Mouse (Mus musculus): ENCODE measurements around the gene Cacna1i. TPM values are rescaled to one million over a fixed set of nuclear protein-coding genes. Genes with fewer than 3 reads are reported as not detected.

Cacna1i gene
- polyA plus RNA-seq, 1 experiment from 2014 or later, result 0.03 TPM

DNA sequence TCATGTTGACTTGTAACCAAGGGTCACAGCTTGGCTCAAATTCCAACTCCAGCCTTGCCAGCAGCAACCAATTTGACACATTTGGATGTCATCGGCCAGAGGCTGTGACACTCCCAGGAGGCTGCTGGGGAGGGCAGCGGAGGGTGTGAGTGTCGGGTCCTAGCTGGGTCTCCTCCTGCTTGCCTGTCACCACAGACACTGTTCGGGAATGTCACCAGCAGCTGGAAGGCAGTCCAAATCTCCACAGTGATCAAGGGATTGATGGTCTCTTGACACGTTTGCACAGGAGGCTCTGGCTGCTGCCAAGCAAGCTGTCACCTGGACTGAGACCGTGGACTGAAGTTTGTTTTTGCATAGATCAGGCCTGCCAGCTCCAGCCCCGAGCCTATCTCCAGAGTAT is 123.6 kb downstream of the Cacna1i start:
- Histone ChIP-seq H3K27me3 (no peaks in the 10 kb centered on the region), H3K36me3 (no peaks in the 10 kb centered on the region), H3K27ac (replicated peaks) (no peak overlapping the region), H3K4me1 (0 out of 2 replicates have a peak, but pooled peaks cover 5% of the 10 kb centered on the region), H3K9ac (no peak overlapping the region), H3K9me3 (replicated peaks) (no peaks in the 10 kb centered on the region), H3K4me2 (replicated peaks) (no peak overlapping the region), H3K4me3 (replicated peaks) (no peak overlapping the region)
- no peak for ATAC-seq (ENCODE audit: insufficient number of reproducible peaks, low FRiP score, low TSS enrichment, low read depth)
- WGBS, result 68% methylated on average over 7 of the region's 7 CpGs

DNA sequence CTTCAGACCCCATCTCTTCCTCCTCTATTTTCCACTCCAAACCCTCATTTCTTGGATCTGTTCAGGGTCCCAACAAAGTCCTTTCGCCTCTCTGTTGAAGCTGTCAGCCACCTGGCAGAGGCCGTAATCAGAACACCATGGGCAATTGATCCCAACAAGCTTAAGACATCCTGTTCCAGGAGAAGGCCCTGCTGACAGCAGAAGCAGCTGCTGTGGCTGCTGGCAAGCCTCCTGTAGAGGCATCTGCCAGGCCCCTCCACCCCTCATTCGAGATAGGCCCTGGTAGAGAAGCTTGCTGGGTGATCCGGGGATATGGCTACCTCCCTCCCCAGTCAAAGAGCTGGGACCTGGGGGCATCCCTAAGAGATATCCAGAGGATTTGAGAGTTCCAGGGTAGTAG is 126.0 kb downstream of the Cacna1i start:
- H3K4me1 ChIP-seq, result 0 out of 2 replicates have a peak, but pooled peaks cover under 1% of the 10 kb centered on the region
- 74% methylated on average over 4 of the region's 4 CpGs for WGBS
- no peak overlapping the region for H3K4me2 ChIP-seq (replicated peaks)
- no peak overlapping the region for H3K27ac ChIP-seq (replicated peaks)
- H3K9me3 ChIP-seq (replicated peaks), result no peaks in the 10 kb centered on the region
- H3K9ac ChIP-seq, result no peak overlapping the region
- no peak overlapping the region for H3K4me3 ChIP-seq (replicated peaks)
- no peaks in the 10 kb centered on the region for H3K36me3 ChIP-seq
- ATAC-seq (ENCODE audit: insufficient number of reproducible peaks, low FRiP score, low TSS enrichment, low read depth), result no peak
- H3K27me3 ChIP-seq, result no peaks in the 10 kb centered on the region

DNA sequence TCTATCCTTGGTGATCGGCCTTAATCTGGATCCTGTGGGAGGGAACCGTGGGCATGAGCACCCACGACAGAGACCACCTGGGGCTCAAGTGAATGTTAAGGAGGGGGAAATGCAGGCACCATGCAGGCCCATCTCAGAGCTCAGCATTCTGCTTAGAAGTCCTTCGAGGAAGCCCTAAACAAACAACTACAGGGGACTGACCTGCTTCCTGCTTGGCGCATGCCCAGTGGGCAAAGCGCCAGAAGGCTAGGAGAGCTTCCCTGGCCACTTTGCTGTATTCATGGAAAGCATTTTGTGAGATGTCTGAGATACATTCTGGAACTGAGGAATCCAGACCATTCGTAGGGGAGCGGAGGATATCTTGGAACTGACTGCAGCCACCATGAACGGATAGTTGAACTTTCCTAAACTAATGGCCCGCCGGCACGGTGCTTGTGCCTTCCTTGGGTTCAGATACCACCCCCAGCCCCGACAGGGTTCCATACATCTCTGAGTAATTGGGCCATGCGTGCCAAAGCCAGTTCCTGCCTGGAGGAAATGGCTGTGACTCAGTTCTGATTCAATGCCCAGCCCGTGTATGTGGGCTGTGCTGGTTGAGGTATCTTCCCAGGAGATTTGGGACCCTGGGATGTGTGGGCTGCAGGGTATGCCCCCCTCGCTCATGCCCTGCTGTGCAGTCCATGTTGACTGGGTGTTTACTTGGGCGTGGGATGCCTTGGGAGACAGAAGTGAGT is 127.1 kb downstream of the Cacna1i start:
- Histone ChIP-seq H3K9me3 (replicated peaks) (no peaks in the 10 kb centered on the region), H3K36me3 (no peaks in the 10 kb centered on the region), H3K27me3 (no peaks in the 10 kb centered on the region), H3K27ac (replicated peaks) (no peak overlapping the region), H3K4me2 (replicated peaks) (no peak overlapping the region), H3K4me3 (replicated peaks) (no peak overlapping the region), H3K4me1 (no peaks in the 10 kb centered on the region), H3K9ac (no peak overlapping the region)
- 78% methylated on average over 17 of the region's 17 CpGs for WGBS
- ATAC-seq (ENCODE audit: insufficient number of reproducible peaks, low FRiP score, low TSS enrichment, low read depth), result no peak

DNA sequence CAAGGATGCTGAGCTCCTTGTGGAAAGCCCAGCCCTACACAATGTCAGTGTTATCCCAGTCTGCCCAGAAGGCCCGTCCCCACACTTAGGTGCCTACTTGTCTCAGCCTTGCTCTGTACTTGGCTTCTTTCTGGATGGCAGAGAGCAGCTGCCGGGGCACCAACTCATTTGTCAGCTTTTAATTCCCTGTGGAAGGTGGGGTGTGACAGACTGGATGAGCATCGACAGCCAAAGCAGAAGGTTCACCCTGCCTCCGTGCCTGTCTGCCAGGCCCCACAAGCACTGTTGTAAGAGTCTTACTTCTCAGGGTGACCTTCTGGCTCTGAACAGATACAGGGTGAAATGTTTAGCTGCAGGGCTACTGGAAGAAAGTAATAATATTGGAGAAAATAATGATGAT is 128.1 kb downstream of the Cacna1i start:
- no peak overlapping the region for H3K9ac ChIP-seq
- H3K27ac ChIP-seq (replicated peaks), result no peak overlapping the region
- no peaks in the 10 kb centered on the region for H3K9me3 ChIP-seq (replicated peaks)
- H3K4me2 ChIP-seq (replicated peaks), result no peak overlapping the region
- H3K4me3 ChIP-seq (replicated peaks), result no peak overlapping the region
- ATAC-seq (ENCODE audit: insufficient number of reproducible peaks, low FRiP score, low TSS enrichment, low read depth), result no peak
- WGBS, result 78% methylated on average over 4 of the region's 4 CpGs
- no peaks in the 10 kb centered on the region for H3K27me3 ChIP-seq
- no peaks in the 10 kb centered on the region for H3K4me1 ChIP-seq
- H3K36me3 ChIP-seq, result no peaks in the 10 kb centered on the region

DNA sequence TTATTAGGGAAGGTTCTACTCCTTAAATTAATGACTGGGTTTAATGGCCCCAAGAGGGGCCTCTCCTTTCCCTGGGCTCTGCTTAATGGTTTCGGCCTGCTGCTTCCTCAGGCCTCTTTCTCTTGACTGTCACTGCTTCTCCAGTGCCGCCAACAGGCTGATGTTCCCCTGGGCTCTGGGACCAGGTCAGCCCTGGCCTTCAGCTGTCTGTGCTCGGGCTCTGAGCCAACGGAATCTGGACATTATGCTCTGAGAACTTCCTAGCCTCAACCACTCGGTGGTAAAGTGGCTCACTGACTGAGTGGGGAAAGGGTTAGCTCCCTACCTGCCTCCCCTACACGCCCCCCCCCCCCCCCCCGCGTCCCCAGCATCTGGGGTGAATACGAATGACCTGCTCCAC is 130.0 kb downstream of the Cacna1i start:
- WGBS, result 58% methylated on average over 8 of the region's 9 CpGs
- no peak for ATAC-seq (ENCODE audit: insufficient number of reproducible peaks, low FRiP score, low TSS enrichment, low read depth)
- H3K27me3 ChIP-seq, result no peaks in the 10 kb centered on the region
- no peak overlapping the region for H3K4me2 ChIP-seq (replicated peaks)
- H3K27ac ChIP-seq (replicated peaks), result no peak overlapping the region
- H3K4me3 ChIP-seq (replicated peaks), result no peak overlapping the region
- no peaks in the 10 kb centered on the region for H3K9me3 ChIP-seq (replicated peaks)
- no peaks in the 10 kb centered on the region for H3K4me1 ChIP-seq
- H3K9ac ChIP-seq, result no peak overlapping the region
- H3K36me3 ChIP-seq, result no peaks in the 10 kb centered on the region

DNA sequence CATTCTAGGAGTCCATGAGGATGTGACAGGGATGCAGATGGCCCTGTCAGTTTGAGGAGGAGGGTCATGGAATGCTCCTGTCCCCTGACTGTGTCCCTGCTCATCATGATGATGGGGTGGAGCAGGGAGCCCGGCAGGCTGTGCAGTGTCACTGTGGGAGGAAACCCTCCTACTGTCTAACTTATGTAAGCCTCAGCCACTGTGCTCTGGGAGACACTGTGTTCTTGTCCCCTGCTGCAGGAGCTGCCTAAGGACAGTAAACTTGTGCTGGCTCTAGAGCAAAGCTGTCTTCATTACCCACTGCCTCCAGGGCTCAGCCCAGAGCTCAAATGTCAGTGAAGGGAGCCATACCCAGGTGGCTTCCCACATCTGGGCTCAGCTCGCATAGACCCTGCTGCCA is 131.1 kb downstream of the Cacna1i start:
- no peak overlapping the region for H3K27ac ChIP-seq (replicated peaks)
- H3K9ac ChIP-seq, result no peak overlapping the region
- H3K4me2 ChIP-seq (replicated peaks), result no peak overlapping the region
- H3K36me3 ChIP-seq, result no peaks in the 10 kb centered on the region
- WGBS, result 47% methylated on average over 2 of the region's 2 CpGs
- no peaks in the 10 kb centered on the region for H3K27me3 ChIP-seq
- no peaks in the 10 kb centered on the region for H3K4me1 ChIP-seq
- H3K9me3 ChIP-seq (replicated peaks), result no peaks in the 10 kb centered on the region
- no peak overlapping the region for H3K4me3 ChIP-seq (replicated peaks)
- ATAC-seq (ENCODE audit: insufficient number of reproducible peaks, low FRiP score, low TSS enrichment, low read depth), result no peak

DNA sequence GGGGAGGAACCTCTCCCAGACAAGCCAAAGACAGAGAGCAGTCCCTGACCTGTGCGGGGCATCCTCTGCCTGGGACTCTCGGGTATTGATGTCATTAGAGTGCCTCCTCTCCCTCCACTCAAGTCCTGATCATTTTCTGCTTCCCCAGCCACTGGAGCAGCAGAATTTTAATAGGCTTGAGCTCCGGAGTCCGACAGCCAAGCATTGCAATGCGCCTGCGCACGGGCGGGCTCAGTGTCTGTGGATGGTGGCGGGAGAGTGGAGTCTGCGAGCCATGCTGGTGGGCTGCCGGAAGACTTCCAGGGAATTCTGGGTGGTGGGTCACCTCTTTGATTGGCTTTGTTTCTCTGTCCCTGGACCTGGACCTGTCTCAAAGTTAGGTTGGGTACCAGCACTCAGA is 143.3 kb downstream of the Cacna1i start:
- Histone ChIP-seq H3K36me3 (no peaks in the 10 kb centered on the region), H3K4me3 (replicated peaks) (no peak overlapping the region), H3K9me3 (replicated peaks) (no peaks in the 10 kb centered on the region), H3K27me3 (no peaks in the 10 kb centered on the region), H3K4me2 (replicated peaks) (no peak overlapping the region), H3K4me1 (no peaks in the 10 kb centered on the region), H3K27ac (replicated peaks) (no peak overlapping the region), H3K9ac (no peak overlapping the region)
- WGBS, result 77% methylated on average over 11 of the region's 11 CpGs
- no peak for ATAC-seq (ENCODE audit: insufficient number of reproducible peaks, low FRiP score, low TSS enrichment, low read depth)

DNA sequence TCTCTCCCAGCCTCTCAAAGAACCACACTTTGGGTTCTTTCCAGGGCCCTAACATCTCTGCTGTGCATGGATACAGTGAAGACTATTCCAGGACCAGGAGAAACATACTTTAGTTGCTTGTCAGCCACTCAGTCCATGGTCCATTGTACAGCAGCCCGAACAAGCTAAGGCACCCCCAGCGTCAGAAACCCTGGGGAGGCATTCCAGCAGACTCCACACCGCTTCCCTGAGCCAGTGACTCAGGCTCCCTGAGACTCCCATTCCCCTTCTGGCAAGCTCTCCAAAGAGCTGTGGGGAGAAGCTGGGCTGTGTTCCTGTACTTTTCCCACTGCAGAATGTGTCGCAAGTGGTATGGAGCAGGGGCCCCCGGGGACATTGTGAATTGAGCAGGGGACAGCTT is 149.9 kb downstream of the Cacna1i start:
- Histone ChIP-seq H3K9me3 (replicated peaks) (no peaks in the 10 kb centered on the region), H3K36me3 (no peaks in the 10 kb centered on the region), H3K4me1 (peaks cover 11% of the 10 kb centered on the region), H3K4me3 (replicated peaks) (no peak overlapping the region), H3K4me2 (replicated peaks) (no peak overlapping the region), H3K27me3 (0 out of 2 replicates have a peak, but pooled peaks cover 4% of the 10 kb centered on the region), H3K27ac (replicated peaks) (no peak overlapping the region), H3K9ac (no peak overlapping the region)
- 67% methylated on average over 5 of the region's 5 CpGs for WGBS
- no peak for ATAC-seq (ENCODE audit: insufficient number of reproducible peaks, low FRiP score, low TSS enrichment, low read depth)

DNA sequence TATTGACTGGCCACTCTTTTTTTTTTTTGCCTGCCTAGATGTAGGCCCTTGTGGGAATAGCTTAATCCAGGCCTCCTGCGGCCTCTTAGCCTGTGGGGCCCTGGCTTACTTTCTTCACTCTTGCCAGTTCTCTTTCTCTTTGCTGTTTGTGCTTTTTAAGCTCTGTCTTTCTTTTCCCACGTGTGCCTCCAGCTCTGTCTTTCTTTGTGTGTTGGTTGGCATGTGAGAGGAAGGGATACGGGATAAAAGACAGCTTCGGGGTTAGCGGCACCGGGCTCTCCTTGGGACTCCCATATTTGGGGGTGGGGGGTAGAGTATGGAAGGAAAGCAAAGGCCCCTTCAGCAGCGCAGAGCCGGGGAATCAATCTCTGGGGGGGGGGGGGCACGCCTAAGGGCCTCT is 151.0 kb downstream of the Cacna1i start:
- Histone ChIP-seq H3K9me3 (replicated peaks) (no peaks in the 10 kb centered on the region), H3K27me3 (0 out of 2 replicates have a peak, but pooled peaks cover 4% of the 10 kb centered on the region), H3K36me3 (no peaks in the 10 kb centered on the region), H3K4me3 (replicated peaks) (no peak overlapping the region), H3K27ac (replicated peaks) (no peak overlapping the region), H3K4me1 (peaks cover 11% of the 10 kb centered on the region), H3K9ac (no peak overlapping the region), H3K4me2 (replicated peaks) (no peak overlapping the region)
- 68% methylated on average over 9 of the region's 9 CpGs for WGBS
- no peak for ATAC-seq (ENCODE audit: insufficient number of reproducible peaks, low FRiP score, low TSS enrichment, low read depth)

DNA sequence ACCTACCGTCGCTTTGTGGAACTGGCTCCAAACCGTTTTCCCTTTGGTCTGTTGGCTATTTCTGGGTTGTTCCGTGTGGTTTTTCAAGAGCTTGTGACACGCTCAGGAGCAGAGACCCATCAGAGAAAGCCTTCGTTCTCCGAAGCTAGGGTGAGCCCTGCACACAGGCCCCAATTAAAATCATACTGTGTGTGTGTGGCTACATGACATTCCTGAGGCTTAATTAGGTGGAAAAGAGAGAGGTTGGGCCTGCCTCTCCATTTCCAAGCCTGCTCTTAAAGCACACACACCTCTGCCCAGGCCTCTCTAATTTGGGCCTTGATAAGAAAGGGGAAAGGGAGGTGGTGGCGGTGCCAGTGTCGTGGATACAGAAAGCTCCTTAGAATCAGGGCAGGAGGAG is 151.4 kb downstream of the Cacna1i start:
- Histone ChIP-seq H3K9me3 (replicated peaks) (no peaks in the 10 kb centered on the region), H3K36me3 (no peaks in the 10 kb centered on the region), H3K9ac (no peak overlapping the region), H3K27ac (replicated peaks) (no peak overlapping the region), H3K4me2 (replicated peaks) (no peak overlapping the region), H3K27me3 (0 out of 2 replicates have a peak, but pooled peaks cover 4% of the 10 kb centered on the region), H3K4me3 (replicated peaks) (no peak overlapping the region), H3K4me1 (peaks cover 11% of the 10 kb centered on the region)
- WGBS, result 49% methylated on average over 9 of the region's 9 CpGs
- ATAC-seq (ENCODE audit: insufficient number of reproducible peaks, low FRiP score, low TSS enrichment, low read depth), result peak; percentile 39; the same call in 1 of the 2 replicates

DNA sequence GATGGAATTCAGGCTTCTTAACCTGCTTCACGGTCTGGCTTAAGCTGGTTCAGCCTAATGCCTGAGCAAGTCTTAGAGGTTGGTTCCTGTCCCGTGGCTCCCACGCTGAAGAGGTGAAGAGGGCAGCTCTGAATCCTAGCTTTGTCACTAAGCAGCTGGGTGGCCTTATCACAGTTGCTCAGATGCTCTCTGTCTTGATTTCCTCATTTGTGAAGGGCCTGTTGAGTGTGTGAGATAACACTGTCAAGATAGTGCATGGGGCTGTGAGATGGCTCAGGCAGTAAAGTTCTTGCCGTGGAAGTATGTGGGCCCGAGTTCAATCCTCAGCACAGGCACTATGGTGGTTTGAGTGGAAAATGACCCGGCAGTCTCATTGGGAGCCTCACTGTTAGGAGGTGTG is 153.2 kb downstream of the Cacna1i start:
- Histone ChIP-seq H3K27me3 (0 out of 2 replicates have a peak, but pooled peaks cover 4% of the 10 kb centered on the region), H3K4me1 (peaks cover 11% of the 10 kb centered on the region), H3K4me3 (replicated peaks) (no peak overlapping the region), H3K9ac (no peak overlapping the region), H3K4me2 (replicated peaks) (no peak overlapping the region), H3K36me3 (no peaks in the 10 kb centered on the region), H3K27ac (replicated peaks) (no peak overlapping the region), H3K9me3 (replicated peaks) (no peaks in the 10 kb centered on the region)
- 81% methylated on average over 6 of the region's 6 CpGs for WGBS
- ATAC-seq (ENCODE audit: insufficient number of reproducible peaks, low FRiP score, low TSS enrichment, low read depth), result no peak
